9 mouse cellular contexts compared by ENCODE assay signal in genomic region chr5:122547251-122547714, GRCm38 (mm10). TPM values are rescaled to one million over a fixed set of nuclear protein-coding genes. Genes with fewer than 3 reads are reported as not detected.
DNase-seq lines count a peak whose midpoint lies in the region; ATAC-seq lines count a peak whose summit lies in the region.
"Had no signal": no experiment of that assay in that cellular context is flagged by ENCODE, and none has a peak within 500 bp of the region (broad histone marks: within the 10 kb centered on the region; RNA-seq: fewer than 3 reads in every experiment).

No protein-coding gene starts in this region.

- no peaks in the 10 kb centered on the region for H3K4me1 ChIP-seq in kidney, embryonic 14.5 days (ENCODE audit: control insufficient read depth, insufficient read depth, low read length)
- peaks cover 27% of the 10 kb centered on the region for H3K4me1 ChIP-seq in heart, embryonic 11.5 days (ENCODE audit: control insufficient read depth, insufficient read depth, low read length)

- H3K9me3 ChIP-seq in kidney, embryonic 14.5 days (ENCODE audit: control insufficient read depth, low read length), result no peaks in the 10 kb centered on the region
- H3K9me3 ChIP-seq in heart, embryonic 11.5 days (replicated peaks; ENCODE audit: control insufficient read depth, low read length), result no peaks in the 10 kb centered on the region
- H3K9me3 ChIP-seq: limb, embryonic 15.5 days had no signal

- no peak overlapping the region for H3K9ac ChIP-seq in kidney, embryonic 14.5 days (ENCODE audit: low read depth, low read length)
- peak overlapping the region; percentile 11; the same call in 1 of the 2 replicates for H3K9ac ChIP-seq in heart, embryonic 11.5 days (ENCODE audit: low read depth, low read length)
- H3K9ac ChIP-seq: limb, embryonic 15.5 days had no signal

- no peak overlapping the region for H3K4me2 ChIP-seq in kidney, embryonic 14.5 days (replicated peaks; ENCODE audit: low read depth, low read length)
- H3K4me2 ChIP-seq in heart, embryonic 11.5 days, result no peak overlapping the region
- H3K4me2 ChIP-seq: limb, embryonic 15.5 days had no signal

- 50% methylated on average over 7 of the region's 7 CpGs for WGBS in kidney, embryonic 14.5 days
- WGBS in heart, embryonic 11.5 days (ENCODE audit: insufficient replicate concordance), result 55% methylated on average over 7 of the region's 7 CpGs

- H3K4me3 ChIP-seq in kidney, embryonic 14.5 days (ENCODE audit: low read length), result no peak overlapping the region
- H3K4me3 ChIP-seq in heart, embryonic 11.5 days (ENCODE audit: low read depth, low read length), result no peak overlapping the region
- H3K4me3 ChIP-seq: limb, embryonic 15.5 days had no signal

- ATAC-seq in kidney, embryonic 14.5 days (ENCODE audit: low FRiP score, low TSS enrichment), result no peak
- ATAC-seq in heart, embryonic 11.5 days (replicated peaks; ENCODE audit: insufficient number of reproducible peaks, low FRiP score, low TSS enrichment), result no peak

- H3K36me3 ChIP-seq in kidney, embryonic 14.5 days (ENCODE audit: control insufficient read depth, insufficient read depth, low read length), result no peaks in the 10 kb centered on the region
- H3K36me3 ChIP-seq in heart, embryonic 11.5 days (ENCODE audit: control insufficient read depth, insufficient read depth, low read length), result no peaks in the 10 kb centered on the region
- H3K36me3 ChIP-seq: limb, embryonic 15.5 days had no signal

- peak; percentile 55 for DNase-seq in kidney, adult 11 months
- peak; percentile 28 for DNase-seq in ES-CJ7 (ENCODE audit: low read depth, low spot score)
- DNase-seq in cerebellum, adult 11 months, result peak; percentile 66
- peak; percentile 77 for DNase-seq in layer of hippocampus, adult 9-11 months
- DNase-seq in natural killer cell, adult 2 months (ENCODE audit: low spot score in 2 of 2), result peak; percentile 16 to 17
- no peak for DNase-seq in testis, postnatal 14 days (ENCODE audit: low spot score)

- H3K27me3 ChIP-seq in kidney, embryonic 14.5 days (ENCODE audit: control insufficient read depth, insufficient read depth, low read length), result no peaks in the 10 kb centered on the region
- no peaks in the 10 kb centered on the region for H3K27me3 ChIP-seq in heart, embryonic 11.5 days (ENCODE audit: control insufficient read depth, insufficient read depth, low read length)
- H3K27me3 ChIP-seq: limb, embryonic 15.5 days had no signal

- H3K27ac ChIP-seq in kidney, embryonic 14.5 days (ENCODE audit: low read depth, low read length), result no peak overlapping the region
- H3K27ac ChIP-seq in heart, embryonic 11.5 days (ENCODE audit: low read depth, low read length), result 0 out of 2 replicates have a peak overlapping the region, but pooled peaks have one; percentile 4
- H3K27ac ChIP-seq: limb, embryonic 15.5 days had no signal

RNA-seq across cellular contexts. Expression of gene Atp2a2, which starts 45.3 kb away (rescaled TPM):
- 30.3 and 53.2 TPM in 2 replicates for polyA plus RNA-seq in kidney, embryonic 14.5 days (2014; fragmentation: Nextera tagmentation; extraction: Ambion mirVana)
- 255 and 272 TPM in 2 replicates for polyA plus RNA-seq in heart, embryonic 11.5 days (2014; fragmentation: Nextera tagmentation; extraction: Ambion mirVana)
